Mouse (Mus musculus) thymus, postnatal 4 days (tissue): Measurements from ENCODE around the gene Stk32c.

ENCODE experiments used
- DNase-seq: peaks from one replicate; pipeline ENCODE4 v3.0.0; 2021

Gene Stk32c

DNA sequence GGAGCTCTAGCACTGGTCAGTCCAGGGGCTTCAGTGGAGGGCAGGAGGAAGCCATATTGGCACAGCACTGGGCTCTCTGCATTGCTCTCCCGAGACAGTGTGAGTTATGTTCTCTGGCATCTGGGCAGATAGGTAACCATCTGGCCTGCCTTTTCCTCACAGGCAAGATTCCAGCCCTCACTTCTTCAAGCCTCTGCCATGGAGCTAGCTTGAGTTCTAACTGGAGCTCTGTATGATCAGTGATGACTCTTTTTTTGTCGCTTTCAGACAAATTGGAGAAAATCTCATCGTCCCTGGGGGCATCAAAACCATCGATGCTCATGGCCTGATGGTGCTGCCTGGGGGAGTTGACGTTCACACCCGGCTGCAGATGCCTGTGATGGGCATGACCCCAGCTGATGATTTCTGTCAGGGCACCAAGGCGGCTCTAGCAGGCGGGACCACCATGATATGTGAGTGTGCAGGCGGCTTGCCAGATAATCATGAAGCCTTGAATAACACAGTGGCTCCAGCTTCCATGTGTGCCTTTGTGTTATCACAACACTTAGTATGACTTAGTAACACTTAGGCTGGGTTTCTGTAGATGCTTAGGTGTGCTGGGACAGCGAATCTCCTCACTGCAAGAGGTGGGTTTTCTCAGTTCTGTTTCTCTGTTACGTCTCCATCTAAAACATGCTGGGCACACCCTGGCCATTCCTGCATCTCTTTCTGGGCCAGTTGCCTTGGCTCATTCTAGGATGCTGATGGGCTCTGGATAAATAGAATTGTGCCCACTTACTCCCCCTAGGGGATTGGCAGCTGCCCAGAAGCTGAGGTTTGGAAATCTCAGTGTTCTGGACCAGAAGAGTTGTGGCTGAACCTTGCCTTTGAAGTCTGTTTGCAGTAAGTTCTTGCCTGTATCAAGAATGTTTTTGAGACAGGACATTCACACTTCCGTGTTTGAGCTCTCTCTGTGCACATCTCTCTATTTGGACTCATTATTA is 122.9 kb downstream of the Stk32c start:
- DNase-seq = no peak

DNA sequence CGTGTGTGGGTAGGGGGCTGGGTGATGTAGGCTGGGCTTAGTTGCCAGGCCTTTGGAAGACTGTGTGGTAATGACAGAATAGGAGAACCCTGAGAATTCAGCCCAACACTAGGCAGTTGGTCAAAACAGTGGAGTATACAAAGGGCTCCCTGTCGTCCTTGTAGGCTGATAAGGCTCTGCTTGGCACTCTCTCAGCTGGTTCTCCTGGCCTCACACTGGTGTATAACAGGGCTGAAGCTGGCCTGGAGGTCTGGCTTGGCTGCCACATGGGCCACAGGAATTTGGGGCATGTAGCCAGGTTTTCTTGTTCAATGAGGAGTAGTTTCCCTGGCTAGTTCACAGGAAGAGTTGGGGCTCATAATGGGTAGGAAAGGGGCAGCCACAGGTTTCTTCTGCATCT is 125.3 kb downstream of the Stk32c start:
- DNase-seq = no peak

DNA sequence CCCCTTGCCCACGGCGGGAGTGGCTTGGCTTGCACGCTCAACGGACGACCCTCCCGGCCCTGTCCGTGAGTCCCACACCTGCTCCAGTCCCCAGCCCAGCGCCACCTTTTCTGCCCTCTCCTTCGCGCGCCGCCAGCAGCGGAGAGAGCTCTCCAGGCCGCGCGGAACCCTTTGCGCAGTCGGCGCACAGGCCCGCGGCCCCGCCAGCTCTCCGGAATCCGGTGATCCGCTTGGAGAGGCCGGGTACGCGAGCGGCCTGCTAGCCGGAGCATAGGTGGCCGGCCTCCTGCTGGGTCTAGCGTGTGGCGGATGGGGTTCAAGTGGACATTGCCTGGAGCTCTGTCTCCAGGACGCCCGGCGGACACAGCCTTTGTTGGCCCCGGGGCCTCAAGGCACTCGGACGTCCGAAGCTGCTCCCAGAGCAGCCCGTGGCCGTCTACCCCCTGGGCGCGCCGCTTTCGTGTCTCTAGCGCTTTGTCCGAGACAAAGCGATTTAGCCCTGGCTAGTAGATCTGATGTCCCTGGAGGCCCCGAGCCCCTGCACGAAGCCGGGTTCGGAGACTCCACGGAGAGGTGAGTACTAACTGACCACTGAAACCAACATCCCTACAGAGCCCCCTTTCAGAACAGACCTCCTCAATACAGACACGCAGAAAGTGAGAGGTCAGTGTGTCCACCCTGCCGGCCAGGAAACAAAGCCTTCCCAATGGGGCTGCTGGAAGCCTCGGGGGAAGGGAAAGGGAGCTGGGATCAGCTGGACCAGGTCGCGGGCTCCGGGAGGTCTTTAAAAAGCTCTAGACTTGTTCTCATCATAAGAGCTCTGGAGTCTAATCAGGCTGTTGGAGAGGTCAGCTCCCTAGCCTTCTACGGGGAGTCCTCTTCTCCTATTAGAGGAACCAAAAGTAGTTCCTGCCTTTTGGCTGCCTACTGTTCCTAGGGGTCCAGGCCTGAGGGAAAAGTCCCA is 126.6 kb downstream of the Stk32c start:
- no peak for DNase-seq

DNA sequence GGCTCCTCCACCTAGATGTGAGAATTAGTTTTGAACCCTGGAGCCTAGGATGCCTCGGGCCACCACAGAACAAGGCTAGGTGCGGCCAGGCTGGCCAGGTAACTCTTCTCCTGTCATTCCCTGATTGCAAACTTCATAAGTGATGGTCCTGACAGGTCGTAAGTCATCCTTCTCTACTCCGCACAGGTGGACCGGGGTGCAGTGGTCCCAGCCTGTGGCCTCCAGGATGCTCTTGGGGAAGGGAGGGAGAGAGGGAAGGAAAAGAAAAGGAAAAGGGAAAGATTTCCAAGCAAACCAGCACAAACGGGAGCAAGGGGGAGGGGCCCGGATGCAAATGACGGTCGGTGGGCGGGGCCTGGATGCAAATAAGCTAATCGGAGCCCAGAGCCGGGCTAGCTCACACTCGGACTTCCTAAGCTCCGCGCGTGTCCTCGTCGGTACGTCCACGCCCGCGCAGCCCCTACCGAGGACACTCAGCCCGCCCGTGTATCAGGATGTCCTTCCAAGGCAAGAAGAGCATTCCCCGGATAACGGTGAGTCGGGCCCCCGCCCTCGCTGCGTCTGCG is 127.4 kb downstream of the Stk32c start, which contains the start of gene Dpysl4:
TSS of gene Dpysl4 (plus strand) at position 373 of the 566 bp plus-strand sequence.
- peak; percentile 14 for DNase-seq

DNA sequence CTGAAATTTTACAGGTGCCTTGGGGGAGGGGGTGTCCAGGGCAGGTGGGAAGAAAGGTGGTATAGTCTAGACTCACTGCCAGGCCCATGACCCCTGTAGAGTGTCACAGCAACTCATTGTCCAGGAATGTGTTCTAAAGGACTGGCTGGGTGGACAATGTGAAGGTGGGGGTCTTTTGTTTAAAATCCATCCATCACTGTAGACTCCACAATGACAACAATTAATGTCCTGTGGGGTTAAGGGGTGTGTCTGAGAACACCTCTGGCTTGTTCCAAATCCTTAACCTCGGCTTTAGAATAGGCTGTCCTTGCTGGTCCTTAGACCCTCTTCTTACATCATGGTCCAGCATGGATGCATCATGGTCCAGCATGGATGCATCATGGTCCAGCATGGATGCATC is 128.8 kb downstream of the Stk32c start:
- no peak for DNase-seq

DNA sequence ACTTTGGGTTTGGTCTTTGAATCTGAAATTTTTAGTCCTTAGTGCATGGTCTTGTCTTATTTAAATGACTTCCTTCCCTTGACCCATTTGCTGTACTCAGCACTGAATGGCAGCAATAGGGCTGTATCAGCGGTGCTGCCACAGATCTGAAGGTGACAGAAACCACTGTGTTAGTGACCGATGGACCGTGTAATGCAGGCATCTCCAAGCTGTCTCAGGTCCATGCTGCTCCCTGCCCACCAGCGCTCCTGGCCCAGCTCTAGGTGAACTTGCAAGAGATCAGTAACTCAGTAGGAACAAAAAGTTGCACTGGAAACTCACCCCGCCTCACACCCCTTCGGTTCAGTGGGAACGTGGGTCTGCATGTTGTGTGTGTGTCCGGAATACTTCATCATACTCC is 130.8 kb downstream of the Stk32c start:
- DNase-seq = no peak

GRCm38 (mm10) chr7:139081158-139081557 is 131.9 kb downstream of the Stk32c start:
- no peak for DNase-seq

DNA sequence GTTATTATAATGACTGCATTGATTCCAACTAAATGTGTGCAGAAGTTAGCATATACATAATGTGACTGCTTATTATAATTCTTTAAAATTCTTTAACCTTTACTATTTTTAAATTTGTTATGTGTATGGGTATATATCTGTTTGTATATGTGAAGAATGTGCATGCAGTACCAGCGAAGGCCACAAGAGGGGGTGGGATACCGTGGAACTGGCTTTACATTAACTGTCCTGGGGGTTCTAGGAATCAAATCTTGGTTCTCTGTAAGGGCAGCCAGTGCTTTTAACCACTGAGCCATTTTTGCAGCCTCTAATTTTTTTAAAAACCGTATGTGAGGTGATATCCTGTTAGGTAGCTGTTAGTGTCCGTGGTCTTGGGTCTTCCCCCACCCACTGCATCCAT is 132.4 kb downstream of the Stk32c start:
- DNase-seq = peak; percentile 33

- no peak for DNase-seq
Measured at GRCm38 (mm10) chr7:139079141-139079540, 134.0 kb downstream of the Stk32c start.

GRCm38 (mm10) chr7:139078181-139078580 is 134.9 kb downstream of the Stk32c start:
- DNase-seq = no peak

- DNase-seq = no peak
Measured at GRCm38 (mm10) chr7:139077283-139077682, 135.8 kb downstream of the Stk32c start.

DNA sequence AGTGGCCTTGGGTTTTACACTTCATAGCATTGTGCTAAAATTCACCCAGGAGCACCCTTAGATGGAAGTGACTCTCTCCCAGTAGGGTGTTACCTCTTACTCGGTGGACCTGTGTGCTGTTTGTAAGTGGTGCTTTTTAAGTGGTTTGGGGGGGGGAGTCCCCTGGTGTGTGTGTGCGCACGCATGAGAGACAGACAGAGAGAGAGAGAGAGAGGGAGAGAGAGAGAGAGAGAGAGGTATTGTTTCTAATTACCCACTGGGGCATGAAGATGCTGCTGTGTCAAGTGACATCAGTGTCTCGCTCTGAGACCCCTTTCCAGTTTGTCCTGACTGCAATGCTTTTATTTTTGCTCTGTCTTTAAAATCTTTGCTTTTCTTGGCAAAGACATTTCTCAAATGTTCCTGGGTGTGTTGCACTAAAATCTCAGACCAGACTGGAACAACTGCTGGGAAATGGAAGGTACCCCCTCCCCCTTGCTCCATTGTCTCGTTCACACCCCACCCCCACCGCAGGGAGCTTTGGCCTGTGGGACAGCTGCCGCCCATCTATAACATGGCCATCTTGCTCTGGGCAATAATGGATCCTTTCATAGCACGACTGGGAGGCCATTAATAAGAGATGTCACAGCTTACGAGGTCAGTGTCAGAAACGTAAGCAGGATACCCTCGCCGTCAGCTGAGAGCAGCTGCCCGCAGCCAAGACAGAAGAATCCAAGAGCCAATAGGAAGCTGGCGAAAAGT is 137.9 kb downstream of the Stk32c start:
- DNase-seq = no peak

DNA sequence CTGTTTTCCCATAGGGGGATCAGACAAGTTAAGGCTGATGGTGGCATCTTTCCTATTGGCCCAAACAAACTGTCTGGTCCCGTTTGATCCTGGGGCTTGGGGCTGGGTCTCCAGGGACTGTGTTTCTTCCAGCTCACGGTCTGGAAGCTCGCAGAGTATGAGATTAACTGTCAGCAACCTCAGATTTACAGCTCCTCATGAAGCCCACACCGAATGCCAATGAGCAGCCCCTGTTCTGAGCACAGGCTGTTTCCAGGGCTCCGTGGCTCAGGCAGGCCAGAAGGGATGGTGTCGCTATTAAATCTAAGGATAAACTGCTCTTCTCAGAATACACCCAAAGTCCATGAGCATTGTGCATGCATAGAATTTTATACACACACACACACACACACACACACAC is 138.9 kb downstream of the Stk32c start:
- DNase-seq = no peak

DNA sequence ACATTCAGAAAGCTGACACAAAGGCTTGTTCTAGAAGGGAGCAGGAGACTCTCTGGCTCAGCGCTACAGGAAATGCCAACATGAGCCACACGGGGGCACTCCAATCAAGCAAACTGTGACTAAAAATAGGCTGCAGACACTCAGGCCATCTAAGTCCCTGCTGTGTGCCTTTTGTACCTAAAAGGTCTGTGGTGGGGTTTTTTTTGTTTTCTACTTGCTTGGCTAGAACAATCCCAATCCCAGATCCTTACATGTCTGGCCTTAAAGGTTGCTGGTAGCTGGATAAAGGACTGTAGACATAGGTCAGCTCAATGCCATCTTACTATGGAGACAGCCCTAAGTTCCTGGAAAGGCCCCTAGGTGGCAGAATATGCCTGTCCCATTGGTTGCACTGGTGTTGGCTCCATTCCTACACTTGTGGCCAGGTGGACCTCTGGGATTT is 144.9 kb downstream of the Stk32c start:
- DNase-seq = peak; percentile 75

DNA sequence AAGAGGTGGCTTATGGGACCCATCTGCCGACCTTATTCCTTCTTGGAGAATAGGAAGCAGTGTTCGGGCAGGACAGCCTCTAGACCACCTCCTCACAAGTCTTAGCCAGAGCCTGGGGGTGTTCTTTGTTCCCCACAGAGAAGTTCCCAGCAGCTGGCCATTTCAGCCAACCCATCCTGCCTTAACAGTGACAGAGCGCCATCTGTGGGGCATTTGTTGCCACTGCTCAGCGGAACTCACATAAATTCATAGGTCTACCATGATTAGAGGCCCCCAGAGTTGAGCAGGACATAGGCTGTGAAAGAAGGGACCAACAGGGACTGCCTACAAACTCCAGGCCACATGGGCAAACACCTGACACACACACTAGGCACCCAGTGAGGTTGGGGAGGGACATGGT is 149.7 kb downstream of the Stk32c start:
- DNase-seq = peak; percentile 36
